Mouse (Mus musculus) 3134 (cell line): ENCODE measurements around the gene Selenof.
"Not testable (repeated sequence)": the region's sequence is repeated elsewhere in the genome, so short reads cannot be mapped to it uniquely, and the experiment has no call there.

Experiments
- DNase-seq: peaks from one replicate; pipeline ENCODE4 v3.0.0-alpha.2; 2011; ENCODE audit warnings: low spot score; ENCODE audit not compliant: insufficient read length; ENCODE audit errors: extremely low read depth

Gene Selenof

DNA sequence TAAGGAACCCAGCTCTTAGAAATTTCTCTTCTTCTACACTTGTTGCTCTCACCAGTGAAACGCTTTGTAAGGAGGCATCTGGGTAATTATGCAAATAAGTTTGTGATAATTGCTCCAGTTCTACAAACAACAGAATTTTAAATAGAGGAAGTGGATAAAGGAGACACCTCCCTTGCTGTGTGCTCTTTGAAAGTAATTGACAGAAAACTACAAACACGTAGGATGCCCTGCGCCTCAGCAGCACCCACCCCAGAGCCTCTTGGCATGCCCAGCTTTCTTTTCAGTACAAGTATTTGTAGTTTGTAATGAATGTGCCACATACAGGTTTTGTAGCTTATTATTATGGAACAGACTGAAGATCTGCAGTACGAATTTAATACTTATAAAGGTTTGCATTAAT, 27.0 kb downstream of the Selenof start:
- DNase-seq, result no peak

DNA sequence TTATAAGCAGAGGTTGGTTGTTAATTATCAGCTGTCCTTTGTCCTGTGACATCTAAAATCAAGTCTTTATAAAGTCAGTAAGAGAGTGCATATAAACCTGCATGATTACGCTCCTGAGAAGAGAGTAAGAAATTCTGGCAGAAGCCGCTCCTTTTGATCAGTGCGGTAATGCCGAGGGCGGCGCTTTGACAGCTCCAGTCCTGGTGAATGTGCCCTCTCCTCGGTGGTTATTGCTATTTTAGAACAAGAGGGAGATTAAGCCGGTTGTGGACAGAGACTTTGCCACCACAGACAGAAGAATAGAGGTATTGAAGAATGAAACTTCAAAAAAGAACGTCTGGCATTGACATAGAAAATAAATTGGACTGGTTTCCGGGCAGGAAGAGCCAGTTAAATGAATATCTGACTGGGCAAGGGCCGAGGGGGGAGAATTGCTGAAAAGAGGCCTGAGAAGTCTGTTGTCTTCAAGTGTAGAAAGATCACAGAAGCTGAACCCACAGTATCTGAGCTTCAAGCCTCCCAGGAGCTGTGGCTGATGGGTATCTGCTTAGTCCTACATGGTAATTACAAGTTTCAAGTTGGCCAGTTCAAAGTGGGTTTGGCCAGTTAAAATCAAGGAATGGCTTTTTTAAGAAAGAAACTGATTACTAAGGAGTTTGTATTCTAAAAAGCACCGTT, 27.8 kb downstream of the Selenof start:
- no peak for DNase-seq

DNA sequence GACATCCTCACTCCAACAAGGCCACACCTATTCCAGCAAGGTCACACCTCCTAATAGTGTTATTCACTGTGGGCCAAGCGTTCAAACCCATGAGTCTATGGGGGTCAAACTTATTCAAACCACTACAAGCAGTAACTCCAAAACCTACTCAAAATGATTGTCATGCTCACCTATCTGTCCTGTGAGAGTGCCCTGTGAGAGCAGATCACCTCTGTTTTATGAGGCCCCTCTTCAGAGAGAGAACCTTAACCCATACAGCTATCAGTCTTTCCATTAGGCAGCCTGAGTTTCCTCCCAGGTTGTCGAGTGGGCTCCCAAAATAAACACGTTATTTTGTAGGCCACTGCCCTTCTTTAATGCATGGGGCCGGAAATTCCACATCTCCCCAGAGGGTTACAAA, 32.3 kb downstream of the Selenof start:
- no peak for DNase-seq

- DNase-seq, result no peak
These were observed 32.7 kb downstream of the Selenof start for GRCm38 (mm10) chr3:144602819-144603218.

DNA sequence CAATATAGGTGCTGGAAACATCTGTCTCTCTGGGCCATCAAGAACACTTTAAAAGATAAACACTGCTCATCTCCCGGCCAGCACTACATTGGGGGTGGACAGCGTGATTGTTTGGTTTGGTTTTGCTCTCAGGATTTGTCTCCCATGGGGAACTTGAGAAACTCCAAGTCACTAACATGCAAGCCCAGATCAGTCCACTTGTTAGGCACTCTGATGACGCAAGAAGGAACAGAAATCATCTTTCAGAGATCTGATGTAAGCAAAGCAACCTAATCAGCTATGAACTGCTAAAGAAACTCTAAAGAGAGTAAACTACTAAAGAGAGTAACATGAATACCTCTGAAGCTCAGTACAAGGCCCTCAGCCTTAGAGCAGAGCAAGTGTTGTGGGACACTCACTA, 33.5 kb downstream of the Selenof start:
- DNase-seq, result no peak

DNA sequence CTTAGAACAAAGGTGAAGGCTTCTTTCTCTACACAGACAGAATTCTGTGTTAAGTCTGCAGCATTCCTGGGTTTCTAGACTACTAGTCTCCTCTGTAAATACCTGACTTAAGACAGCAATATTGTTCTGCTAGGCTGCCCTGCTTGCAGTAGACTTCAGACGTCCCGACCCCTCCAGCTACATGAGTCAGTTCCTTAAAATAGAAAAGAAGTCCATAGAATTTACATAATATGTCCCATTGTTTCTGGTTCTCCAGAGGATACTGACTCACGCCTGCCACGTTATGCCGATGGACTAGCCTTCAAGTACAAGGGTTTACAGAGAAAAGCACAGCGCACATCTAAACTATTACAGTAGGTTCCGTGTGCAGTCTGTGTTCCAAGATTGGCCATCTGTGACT, 34.1 kb downstream of the Selenof start:
- peak; percentile 39 for DNase-seq

DNA sequence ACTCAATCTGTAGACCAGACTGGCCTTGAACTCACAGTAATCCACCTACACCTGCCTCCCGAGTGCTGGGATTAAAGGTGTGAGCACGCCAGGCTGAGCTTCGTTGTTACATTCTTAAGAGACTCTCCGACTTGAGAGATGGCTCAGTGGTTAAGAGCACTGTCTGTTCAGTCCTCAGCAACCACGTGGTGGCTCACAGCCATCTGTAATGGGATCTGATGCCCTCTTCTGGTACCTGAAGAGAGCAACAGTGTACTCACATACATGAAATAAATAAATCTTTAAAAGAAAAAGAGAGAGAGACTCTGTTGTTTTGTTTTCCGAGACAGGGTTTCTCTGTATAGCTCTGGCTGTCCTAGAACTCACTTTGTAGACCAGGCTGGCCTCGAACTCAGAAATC, 35.7 kb downstream of the Selenof start:
- DNase-seq, result not testable (repeated sequence)

DNA sequence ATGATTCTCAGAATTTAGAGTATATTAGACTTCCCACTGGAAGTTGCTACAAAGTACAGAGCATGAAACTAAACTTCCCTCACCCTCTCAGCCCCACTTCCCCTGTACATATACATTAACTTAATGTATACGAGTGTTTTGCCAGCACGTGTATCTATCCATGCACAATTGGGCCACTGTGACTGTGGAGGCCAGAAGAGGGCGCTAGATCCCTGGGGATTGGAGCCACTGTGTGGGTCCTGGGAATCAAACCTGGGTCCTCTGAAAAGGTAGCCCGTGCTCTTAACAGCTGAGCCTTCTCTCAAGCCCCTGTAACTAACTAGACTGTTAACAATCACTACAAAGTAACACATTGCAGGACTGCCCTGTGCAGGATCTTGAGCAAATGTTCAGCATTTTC, 36.3 kb downstream of the Selenof start:
- no peak for DNase-seq

DNA sequence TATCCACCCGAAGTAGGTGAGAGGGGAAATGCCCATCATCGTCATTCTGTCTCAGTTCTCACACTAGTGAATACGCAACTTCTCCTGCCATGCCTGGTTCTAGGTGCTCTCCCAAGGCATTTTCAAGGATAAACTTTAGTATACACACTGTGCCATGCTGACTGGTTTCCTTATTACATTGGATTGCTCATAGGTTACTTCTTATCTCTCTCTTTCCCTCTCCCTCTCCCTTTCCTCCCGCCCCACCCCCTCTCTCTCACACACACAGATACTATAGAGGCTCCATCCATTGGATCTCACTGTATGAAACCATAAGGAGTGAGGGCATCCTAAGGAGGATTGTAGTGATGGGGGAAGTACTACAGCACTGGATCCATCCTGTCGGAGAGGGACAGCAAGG, 38.0 kb downstream of the Selenof start:
- no peak for DNase-seq

DNA sequence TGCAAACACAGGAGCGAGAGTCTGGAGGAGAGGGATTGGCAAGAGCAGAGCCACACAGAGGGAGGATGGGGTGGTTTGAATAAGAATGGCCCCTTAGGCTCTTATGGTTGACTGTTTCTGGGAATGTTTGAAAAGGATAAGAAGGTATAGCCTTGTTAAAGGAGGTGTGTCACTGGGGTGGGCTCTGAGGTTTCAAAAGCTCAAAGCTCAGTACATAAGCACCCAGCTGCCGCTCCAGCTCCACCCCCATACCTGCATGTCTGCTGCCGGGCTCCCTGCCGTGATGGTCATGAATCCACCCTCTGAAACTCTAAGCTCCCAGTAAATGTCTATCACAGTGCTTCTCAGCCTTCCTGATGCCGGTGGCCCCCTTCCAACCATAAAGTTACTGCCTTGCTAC, 40.7 kb downstream of the Selenof start:
- DNase-seq, result no peak

DNA sequence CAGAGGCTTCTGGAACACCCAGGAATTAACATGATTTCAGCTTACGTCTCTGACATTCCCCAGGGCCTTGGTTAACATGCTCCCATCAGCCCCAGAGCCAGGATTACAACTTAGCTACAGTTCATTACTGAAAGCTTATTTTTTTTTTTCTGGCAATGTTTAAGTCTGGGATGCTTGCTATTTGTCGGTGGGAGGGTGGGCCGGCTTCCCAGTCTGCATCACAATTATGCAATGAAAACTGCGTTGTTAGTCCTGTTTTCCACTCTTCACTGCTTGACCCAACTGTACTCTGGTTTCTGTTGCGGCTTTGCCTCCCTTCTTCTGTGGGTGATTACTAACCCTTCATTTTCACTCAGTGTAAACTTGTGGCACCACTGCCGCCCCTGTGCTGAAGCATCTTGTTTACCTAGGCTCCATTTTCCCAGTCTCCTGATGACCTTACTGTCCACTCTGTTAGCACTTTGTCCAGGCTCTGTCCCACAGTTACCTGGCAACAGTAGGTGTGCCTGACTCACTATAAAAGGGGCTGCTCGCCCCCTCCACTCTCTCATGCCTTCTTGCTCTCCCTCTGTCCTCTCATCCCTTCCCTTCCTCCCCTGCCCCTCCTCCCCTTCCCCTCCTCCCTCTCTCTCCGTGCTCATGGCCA, 41.6 kb downstream of the Selenof start:
- DNase-seq, result no peak

DNA sequence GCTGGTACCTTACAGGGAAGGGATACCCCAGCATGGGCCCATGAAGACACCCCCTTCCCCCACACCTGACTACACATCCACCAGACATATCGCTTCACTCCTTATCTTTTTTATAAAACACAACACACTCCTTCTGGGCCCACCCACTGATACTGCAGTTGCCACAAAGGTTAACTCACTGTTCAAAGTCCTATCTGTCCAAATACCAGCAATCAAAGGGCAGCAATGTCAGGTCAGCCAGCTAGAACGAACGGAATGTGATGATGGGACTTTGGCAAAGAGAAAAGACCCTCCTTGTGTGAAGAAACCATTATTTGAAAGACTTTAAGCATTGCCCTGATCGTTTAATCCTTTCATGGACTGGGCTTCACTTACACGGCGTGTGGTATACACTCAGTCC, 42.3 kb downstream of the Selenof start:
- no peak for DNase-seq

DNA sequence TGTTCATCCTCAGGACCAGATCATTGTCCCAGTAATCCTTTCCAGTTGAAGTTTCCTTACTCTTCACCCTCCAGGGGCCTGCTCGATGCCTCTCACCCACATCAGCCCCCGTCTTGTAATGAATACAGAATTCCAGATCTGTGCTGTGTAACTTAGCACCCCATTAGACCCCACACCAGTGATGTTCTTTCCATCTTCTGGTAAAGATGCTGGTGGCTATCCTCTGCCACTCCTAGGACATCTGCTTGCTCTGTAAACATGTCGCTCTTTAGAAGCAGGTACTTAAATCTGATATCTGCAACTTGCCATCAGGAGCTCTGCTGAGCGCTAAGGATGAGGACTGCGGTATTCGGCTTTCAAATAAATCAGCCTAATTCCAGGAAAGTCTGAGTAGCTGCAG, 44.2 kb downstream of the Selenof start:
- DNase-seq, result no peak

- DNase-seq, result no peak
These were observed 44.6 kb downstream of the Selenof start for GRCm38 (mm10) chr3:144614698-144615097.

DNA sequence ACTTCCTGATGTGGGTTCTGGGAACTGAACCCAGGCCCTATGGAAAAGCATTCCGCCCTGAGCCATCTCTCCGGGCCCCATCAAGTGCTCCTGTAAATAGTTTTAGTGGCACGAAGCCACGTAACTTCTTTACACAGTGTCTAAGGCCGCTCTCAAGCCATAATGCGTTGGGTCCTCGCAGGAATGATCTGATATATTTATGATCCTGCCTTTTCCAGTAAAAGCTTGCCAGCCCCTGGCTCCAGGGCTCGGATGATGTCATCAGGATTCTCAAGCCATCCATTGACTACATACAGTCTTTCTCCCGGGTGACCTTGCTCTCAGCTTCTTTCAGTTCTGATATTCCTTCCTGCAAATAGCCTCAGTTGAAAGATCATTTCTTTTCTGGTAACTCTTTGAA, 45.4 kb downstream of the Selenof start:
- no peak for DNase-seq

DNA sequence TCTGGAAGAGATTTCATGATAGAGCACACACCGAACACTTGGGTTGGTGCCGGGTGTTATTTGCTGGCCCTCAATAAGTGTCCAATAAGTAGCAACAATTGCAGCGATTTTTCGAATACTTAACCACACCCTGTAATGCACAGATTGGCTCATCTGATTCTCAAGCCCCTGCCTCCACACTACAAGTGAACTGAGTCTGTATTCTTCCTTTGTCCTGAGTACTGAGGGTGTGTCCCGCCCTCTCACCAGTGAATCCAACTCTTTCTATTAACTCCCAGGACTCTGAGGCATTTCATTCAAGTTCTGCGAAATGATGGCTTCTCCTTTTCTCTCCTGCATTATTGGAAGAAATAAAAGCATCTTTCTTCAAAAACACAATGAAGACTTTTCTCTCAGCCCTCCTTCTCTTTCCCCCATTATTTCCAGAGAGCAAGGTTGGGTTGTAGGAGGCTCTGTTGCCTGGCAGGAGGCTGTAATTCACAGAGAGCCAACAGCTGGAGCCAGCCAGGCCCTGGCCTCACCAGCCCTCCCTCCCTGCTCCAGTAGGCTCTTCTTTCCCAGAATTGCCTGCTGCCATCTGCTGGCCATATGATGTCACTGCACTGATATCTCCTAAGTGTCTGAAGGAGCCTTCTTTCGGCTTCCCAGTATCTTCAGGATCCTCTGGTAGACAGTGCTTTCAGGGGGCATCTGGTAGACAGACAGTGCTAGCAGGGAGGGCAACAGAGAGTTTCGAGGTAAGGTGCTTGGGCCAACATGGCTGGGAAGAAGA, 46.7 kb downstream of the Selenof start:
- DNase-seq, result peak; percentile 36

GRCm38 (mm10) chr3:144617633-144618180, 47.6 kb downstream of the Selenof start:
- no peak for DNase-seq

DNA sequence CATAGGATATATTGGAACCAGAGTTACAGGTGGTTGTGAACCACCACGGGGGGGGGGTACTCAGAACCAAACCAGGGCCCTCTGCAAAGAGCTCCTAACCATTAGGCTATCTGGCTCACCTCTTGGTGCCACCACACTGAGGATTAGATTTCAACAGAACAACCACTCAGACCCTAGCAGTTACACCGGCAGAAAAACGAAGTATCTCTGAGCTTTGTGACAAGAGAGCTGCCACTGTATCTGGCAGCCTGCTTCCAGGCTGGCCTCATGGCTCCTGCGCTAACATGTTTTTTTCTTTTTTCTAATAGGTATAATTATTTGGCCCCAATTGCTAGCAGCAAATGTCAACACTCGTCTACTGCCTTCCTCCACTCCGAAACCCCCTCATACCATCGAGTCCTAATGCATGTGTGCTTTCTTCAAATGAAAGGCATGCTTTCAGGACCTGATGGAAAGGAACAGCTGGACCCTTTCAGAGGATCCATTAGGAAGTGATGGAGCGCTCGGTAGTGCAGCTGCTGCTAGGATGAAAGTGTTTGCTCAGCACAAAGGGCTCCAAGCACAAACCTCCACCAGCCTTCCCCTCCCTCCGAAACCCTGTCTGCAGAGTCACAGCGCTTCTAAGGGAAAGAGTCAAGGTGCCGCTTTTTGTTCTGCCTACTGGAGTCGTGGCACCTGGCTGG, 53.0 kb downstream of the Selenof start:
- DNase-seq, result no peak

- no peak for DNase-seq
These were observed 55.6 kb downstream of the Selenof start for GRCm38 (mm10) chr3:144625691-144626090.

DNA sequence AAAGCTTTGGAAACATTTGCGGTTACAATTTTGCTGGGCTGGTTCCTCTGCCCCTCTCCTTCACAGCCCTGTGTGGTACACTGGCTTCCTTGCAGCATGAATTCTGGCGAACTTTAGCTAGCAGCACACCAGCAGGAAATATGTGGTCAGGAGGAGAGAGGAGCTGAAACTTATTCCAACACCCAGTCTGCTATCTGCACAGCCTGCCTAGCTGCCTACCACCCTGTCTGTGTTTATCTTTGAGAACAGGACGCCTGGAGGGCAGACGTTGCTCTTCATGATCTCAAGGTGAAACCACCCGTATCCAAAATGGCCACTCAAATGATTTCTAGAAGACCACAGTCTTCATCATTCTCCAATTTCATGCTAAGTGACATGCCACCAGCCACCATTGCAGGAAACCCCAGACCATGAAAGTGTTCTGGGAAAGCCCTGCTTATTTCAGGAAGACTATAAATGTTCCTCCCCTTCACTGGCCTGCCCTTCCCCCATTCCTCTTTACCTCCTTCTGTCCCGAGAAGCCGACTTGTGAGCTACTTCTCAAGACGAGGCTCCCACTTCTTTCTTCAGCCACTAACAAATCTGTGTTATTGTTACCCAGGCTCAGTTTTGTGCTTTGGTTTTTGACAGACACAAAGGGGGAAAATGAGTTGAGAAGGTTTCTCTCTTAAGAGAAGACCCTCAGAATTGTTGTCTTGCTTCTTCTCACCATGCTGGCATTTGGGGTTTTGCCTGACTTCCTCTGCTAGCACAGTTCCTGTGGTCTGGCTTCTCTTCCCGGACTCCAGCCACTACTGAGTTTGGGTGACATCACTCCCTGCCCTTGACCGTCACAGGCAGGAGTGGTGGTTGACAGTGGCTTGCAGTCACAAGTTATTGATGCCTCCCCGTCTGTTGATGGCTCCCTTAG, 58.2 kb downstream of the Selenof start:
- peak; percentile 23 for DNase-seq
